Mouse (Mus musculus) CD4-positive naive resting alpha-beta T cell, adult 76 days (primary cell): ENCODE data around the gene Fam183b. TPM values are rescaled to one million over a fixed set of nuclear protein-coding genes. Genes with fewer than 3 reads are reported as not detected.

Source experiments
- total RNA-seq: library from RNA; stranded (reverse); gene quantifications from one replicate; pipeline ENCODE4 v1.2.4, GENCODE M21; 2023

Gene Fam183b
- not detected for total RNA-seq

DNA sequence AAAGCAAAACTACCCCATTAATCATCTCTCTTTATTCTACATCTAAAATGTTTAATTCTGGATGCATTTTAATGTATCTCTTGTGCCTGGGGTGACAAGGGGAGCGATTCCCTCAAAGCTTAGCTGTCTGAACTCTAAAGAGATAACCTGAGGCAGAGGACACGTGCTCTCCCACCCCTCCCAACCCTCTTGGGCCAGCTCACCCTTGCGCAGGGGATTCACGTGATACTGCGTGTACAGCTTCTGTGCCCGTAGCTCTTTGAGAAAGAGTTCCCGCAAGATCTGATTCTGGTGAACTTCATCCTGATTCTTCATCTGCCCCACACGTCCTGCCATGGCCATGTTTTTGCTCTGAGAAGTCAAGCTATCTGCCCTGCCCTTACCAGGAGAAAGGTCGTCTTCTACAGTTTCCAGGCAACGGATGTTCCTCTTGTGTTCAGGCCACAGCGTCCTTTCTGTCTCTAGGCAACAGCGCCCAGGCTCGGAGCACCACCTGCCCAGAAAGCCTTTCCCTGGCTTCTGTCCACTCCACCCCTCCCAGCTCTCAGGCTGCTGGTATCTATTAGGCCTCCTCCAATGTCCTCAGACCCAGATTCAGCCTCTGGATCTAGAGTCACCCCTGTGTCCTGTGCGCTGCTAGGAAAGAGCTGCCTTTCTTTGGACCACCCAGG lies at the start of gene Fam183b:
TSS of gene Fam183b (minus strand) at position 403 of the 671 bp plus-strand sequence.

DNA sequence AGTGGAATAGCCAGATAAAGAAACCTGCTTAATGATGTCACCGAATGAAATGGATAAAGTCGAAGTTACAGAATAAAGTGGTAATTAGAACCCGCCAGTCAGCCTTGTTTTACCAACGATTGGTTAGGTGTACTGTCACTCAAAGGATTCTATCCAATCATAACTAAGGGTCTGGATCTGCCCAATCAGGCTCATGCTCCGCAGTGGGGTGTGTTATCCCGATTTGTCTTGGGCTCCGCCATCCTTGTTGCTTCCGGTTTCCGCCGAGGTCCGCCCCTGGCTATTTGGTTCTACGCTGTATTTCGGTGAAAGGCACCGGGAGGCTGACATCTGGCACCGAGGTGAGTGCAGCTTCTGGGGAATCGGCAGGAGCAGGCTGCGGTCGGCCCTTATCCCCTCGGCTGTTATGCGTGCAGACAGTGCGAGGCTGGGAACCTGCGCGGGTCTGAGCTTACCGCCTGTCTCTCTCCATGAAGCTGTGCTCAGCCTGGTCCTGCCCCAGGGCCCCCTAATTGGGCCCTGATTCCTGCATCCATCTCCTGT lies 45.2 kb upstream of the Fam183b start, which contains the start of gene Gm12258:
TSS of gene Gm12258 (plus strand) at position 240 of the 543 bp plus-strand sequence.

DNA sequence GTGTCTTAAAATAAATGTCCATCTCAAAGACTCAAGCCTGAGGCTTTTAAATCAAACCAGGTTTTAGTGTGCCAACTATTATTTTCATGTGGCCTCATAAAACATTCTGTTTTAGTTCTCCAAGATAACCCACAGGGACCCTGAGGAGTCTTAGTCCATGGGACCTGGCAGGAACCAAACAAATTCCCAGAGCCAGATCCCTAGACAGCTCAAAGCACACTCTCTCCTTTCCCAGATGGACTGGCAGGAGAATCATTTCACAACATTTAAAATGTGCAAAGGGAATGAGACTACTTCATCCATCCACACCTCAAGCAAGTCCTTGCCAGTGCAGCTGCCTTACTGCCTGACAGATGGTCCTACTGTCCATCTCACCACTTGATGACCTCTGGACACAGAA lies 37.2 kb upstream of the Fam183b start, which contains the start of gene Olfr311:
TSS of gene Olfr311 (plus strand) at position 301 of the 400 bp plus-strand sequence.

DNA sequence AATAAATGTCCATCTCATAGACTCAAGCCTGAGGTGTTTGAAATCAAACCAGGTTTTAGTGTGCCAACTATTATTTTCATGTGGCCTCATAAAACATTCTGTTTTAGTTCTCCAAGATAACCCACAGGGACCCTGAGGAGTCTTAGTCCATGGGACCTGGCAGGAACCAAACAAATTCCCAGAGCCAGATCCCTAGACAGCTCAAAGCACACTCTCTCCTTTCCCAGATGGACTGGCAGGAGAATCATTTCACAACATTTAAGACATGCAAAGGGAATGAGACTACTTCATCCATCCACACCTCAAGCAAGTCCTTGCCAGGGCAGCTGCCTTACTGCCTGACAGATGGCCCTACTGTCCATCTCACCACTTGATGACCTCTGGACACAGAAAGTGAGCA lies 27.2 kb upstream of the Fam183b start, which contains the start of gene Olfr312:
TSS of gene Olfr312 (plus strand) at position 301 of the 400 bp plus-strand sequence.

DNA sequence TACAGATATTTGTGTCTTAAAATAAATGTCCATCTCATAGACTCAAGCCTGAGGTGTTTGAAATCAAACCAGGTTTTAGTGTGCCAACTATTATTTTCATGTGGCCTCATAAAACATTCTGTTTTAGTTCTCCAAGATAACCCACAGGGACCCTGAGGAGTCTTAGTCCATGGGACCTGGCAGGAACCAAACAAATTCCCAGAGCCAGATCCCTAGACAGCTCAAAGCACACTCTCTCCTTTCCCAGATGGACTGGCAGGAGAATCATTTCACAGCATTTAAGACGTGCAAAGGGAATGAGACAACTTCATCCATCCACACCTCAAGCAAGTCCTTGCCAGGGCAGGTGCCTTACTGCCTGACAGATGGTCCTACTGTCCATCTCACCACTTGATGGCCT lies 12.9 kb upstream of the Fam183b start, which contains the start of gene Olfr313:
TSS of gene Olfr313 (plus strand) at position 301 of the 400 bp plus-strand sequence.

DNA sequence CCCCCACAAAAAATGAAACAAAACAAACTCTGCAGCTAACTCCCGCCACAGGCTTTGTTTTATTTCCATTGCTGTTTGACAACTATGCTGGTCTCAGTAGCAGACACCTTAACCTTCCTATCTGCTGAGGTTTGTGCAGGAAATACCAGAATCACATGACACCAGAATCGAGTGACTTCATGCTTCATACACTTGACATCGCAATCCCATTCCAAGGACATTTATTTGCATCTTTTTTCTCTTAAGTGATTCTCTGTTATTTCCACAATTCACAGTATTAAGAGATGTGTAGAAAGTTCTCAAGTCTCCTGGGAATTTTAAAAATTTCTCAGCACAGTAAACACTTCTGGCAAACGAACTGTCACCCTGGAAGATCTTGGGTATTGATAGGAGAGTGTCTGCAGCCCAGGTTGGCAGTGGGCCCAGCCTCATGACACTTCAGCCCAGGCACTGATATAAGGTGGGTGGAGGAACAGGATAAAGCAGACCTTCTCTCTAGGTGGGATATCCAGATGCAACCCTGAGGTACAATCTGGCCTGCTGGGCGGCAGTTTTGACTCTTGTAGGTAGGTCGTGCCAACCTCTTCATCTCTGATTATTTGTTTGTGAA lies 19.2 kb downstream of the Fam183b start, which contains the start of gene Olfr314:
TSS of gene Olfr314 (plus strand) at position 473 of the 610 bp plus-strand sequence.

DNA sequence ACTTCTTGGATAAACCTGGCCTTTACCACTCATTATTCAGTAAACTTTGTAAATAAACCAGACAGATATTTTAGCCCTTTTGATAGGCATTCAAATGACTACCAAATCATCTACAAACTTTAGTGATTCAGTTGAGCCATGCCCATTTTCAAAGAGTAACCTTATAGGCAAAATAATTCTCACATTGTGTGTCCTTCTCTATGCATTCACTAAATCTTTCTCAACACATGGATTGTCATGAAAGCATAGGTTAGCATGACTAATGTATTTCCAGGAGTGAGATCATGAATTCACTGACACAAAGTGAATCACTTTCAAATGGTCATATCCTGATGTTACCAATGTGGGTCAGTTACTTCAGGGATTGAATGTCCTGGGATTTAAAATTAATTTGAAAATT lies 28.9 kb downstream of the Fam183b start, which contains the start of gene Olfr315:
TSS of gene Olfr315 (plus strand) at position 301 of the 400 bp plus-strand sequence.

DNA sequence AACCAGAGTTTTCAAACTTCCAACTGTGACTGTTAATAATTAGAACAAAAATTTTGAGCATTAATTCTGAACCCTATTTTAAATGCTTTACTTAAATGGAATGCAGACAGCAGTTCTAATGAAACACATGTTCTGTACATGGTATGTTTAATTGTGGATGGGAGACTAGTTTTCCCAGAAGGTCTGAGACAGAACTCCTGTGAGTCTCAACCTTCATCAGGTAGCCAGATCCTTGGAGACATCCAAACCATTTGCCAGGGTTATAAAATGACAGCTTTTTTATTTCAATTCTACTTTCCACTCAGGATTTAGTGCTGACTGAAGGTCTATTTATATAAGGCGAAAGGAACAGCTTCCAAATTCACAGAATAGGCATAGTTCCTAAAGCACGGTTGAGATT lies 49.3 kb downstream of the Fam183b start, which contains the start of gene Olfr316:
TSS of gene Olfr316 (plus strand) at position 301 of the 400 bp plus-strand sequence.

Other genes starting within 250 kb of the Fam183b start
- 0.56 TPM for gene Olfr328, start 246.3 kb downstream of the Fam183b start, total RNA-seq
- not detected for gene Olfr224, start 231.4 kb downstream of the Fam183b start, total RNA-seq
- gene Olfr325, start 224.2 kb downstream of the Fam183b start, total RNA-seq: not detected
- gene Olfr324, start 206.8 kb downstream of the Fam183b start, total RNA-seq: not detected
- not detected for gene 2210407C18Rik, start 185.9 kb downstream of the Fam183b start, total RNA-seq
- gene Olfr323, start 171.5 kb downstream of the Fam183b start, total RNA-seq: not detected
- 0.35 TPM for gene Trim58, start 161.5 kb downstream of the Fam183b start, total RNA-seq
- not detected for gene Olfr322, start 143.2 kb downstream of the Fam183b start, total RNA-seq
- not detected for gene Olfr320, start 120.9 kb downstream of the Fam183b start, total RNA-seq
- not detected for gene Olfr319, start 102.8 kb downstream of the Fam183b start, total RNA-seq
- gene Olfr318, start 77.9 kb downstream of the Fam183b start, total RNA-seq: 0.70 TPM
- not detected for gene Olfr317, start 62.7 kb downstream of the Fam183b start, total RNA-seq
- not detected for gene Olfr316, start 49.2 kb downstream of the Fam183b start, total RNA-seq
- not detected for gene Olfr315, start 28.8 kb downstream of the Fam183b start, total RNA-seq
- gene Olfr314, start 19.0 kb downstream of the Fam183b start, total RNA-seq: not detected
- gene Olfr313, start 13.0 kb upstream of the Fam183b start, total RNA-seq: not detected
- gene Olfr312, start 27.3 kb upstream of the Fam183b start, total RNA-seq: not detected
- not detected for gene Olfr311, start 37.3 kb upstream of the Fam183b start, total RNA-seq
- 10.0 TPM for gene Gm12258, start 45.2 kb upstream of the Fam183b start, total RNA-seq
- gene 2810021J22Rik, start 65.3 kb upstream of the Fam183b start, total RNA-seq: 10.7 TPM
- gene Zfp39, start 102.3 kb upstream of the Fam183b start, total RNA-seq: 8.5 TPM
- 0.62 TPM for gene Btnl10, start 115.9 kb upstream of the Fam183b start, total RNA-seq
- gene Rnf187, start 137.0 kb upstream of the Fam183b start, total RNA-seq: 109 TPM
- 10.3 TPM for gene Hist3h2ba, start 147.0 kb upstream of the Fam183b start, total RNA-seq
- gene Hist3h2a, start 152.7 kb upstream of the Fam183b start, total RNA-seq: 34.6 TPM
- gene Trim17, start 152.7 kb upstream of the Fam183b start, total RNA-seq: 0.38 TPM
- 55.2 TPM for gene Trim11, start 176.1 kb upstream of the Fam183b start, total RNA-seq